Mouse (Mus musculus) megakaryocyte, adult 5-6 weeks (primary cell): ENCODE data around the gene Nt5c2. TPM values are rescaled to one million over a fixed set of nuclear protein-coding genes. Genes with fewer than 3 reads are reported as not detected.
"Not testable (repeated sequence)": the region's sequence is repeated elsewhere in the genome, so short reads cannot be mapped to it uniquely, and the experiment has no call there.

ENCODE experiments used
- ATAC-seq: 2 replicates; pipeline ENCODE4 v1.8.0; 2016; ENCODE audit warnings: mild to moderate bottlenecking, inconsistent platforms; ENCODE audit not compliant: poor library complexity, severe bottlenecking
- total RNA-seq, 2 experiments: library from RNA; stranded (forward) in 1 of 2; stranded (reverse) in 1 of 2; fragments of 153-499, 151-499 nt in 1 of 2; fragments of 221-1000, 200-1000 nt in 1 of 2; gene quantifications; 2 replicates each; pipeline versions ENCODE4 v1.2.3 to v1.2.4; 2015 to 2017

Gene Nt5c2
- total RNA-seq, 2 experiments from 2014 or later: 36.1 to 43.6 TPM

DNA sequence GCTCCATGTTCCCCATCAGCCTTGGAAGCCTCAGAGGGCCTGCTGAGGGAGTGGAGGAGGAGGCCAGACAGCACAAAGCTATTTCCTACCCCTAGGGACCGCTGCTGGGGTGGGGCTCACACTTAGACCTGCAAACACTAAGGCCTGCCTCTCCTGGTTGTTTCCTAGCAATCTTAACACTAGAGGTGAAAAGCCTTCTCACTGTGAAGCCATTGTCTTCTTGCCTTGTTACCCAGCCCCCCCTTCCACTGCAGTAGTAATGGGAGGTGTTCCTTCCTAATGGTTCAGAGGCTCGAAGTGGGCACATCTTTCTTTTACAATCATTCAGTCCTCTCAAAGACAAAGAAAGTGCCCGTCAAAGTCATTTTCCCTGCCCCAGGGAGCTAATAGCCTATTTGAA, 2.9 kb upstream of the Nt5c2 start:
- ATAC-seq: no peak

DNA sequence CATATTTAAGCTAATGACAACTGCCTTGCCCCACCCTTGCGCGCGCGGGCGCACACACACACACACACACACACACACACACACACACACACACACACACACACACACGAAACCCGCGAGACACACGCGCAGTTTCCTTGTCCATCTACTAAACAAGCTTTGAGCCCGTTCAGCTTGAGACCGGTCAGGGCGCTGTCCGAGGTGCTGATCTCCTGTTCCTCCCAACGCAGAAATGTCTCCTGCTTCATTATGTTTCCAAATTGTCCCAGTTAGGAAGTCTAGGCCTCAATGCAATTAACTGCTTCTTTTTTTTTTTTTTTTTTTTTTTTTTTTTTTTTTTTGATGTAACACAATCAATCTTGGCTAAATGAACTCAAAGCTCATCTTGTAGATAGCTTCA, 1.5 kb upstream of the Nt5c2 start:
- ATAC-seq: no peak

DNA sequence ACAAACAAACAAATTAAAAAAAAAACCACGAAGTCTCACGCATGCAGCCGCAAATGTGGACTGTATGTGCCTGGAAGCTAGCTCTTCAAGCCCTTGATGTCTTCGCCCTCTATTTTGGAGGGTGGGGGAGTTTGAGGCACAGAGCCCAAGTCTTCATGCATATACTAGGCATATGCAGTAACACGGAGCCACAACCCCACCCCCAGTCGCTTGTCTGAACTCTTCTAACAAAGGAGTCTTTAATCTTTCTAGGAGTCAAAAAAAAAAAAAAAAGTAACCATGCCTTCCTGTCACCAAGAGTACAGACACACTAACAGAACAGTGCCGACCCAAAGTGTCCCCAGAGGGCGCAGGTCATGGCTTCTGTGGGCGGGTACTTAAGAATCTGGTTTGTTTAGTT, 1.0 kb upstream of the Nt5c2 start:
- ATAC-seq: no peak

DNA sequence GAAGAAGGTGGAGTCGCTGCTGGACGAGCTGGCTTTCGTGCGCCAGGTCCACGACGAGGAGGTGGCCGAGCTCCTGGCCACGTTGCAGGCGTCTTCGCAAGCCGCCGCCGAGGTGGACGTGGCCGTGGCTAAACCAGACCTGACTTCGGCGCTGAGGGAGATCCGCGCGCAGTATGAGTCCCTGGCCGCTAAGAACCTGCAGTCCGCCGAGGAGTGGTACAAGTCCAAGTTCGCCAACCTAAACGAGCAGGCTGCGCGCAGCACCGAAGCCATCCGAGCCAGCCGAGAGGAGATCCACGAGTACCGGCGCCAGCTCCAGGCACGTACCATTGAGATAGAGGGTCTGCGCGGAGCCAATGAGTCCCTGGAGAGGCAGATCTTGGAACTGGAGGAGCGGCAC, 443 bp upstream of the Nt5c2 start:
- no peak for ATAC-seq

DNA sequence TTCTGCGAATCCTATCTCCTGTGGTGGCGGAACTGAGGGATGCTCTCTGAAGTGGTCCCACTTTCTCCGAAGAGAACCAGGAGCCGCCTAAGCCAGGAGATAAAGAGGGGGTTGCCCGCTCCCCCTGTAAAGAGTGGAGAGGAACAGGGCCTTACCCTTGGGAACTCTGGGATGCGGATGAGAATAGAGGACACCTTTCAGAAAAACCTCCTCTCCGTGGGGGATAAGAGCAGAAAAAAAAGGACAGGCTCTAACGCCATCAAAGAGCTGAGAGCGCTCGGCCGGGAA, 850 bp downstream of the Nt5c2 start:
- ATAC-seq: no peak

DNA sequence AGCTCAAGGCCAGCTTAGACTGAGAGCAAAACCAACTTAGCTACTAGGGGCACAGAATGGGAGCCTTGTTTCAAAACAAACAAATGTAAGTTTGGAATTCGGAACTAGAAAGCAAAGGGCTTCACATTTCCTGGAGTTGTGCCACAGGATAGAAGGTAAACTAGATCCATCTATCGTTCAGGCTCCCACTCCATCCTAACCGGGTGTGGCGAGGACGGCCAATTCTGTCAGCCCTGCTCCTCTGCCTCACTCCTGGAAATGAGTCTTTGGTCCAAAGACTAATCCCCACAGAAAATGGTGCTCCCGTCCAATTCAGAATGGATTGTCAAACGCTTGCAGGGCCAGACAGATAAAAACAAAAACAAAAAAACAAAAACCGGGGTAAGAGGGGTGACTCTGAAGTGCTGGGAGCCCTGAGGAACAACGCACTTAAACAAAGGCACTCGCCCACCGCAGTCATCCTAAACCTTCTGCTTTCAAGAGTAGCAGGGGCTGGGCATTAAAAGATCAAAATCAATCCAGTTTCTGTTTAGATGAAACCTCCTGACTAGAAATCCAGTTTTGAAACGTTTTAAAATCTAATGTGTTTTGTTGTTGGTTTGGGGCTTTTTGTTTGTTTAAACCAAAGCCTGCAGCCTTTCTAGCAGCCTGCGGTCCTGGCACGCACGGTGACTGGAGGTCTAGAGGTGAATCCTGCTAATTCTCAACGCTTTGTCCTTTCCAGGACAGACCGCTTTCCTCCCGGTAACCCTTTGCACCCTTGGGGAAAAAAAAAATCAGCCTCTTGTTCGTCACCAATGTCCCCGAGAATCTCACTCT, 1.4 kb downstream of the Nt5c2 start:
- ATAC-seq: no peak

DNA sequence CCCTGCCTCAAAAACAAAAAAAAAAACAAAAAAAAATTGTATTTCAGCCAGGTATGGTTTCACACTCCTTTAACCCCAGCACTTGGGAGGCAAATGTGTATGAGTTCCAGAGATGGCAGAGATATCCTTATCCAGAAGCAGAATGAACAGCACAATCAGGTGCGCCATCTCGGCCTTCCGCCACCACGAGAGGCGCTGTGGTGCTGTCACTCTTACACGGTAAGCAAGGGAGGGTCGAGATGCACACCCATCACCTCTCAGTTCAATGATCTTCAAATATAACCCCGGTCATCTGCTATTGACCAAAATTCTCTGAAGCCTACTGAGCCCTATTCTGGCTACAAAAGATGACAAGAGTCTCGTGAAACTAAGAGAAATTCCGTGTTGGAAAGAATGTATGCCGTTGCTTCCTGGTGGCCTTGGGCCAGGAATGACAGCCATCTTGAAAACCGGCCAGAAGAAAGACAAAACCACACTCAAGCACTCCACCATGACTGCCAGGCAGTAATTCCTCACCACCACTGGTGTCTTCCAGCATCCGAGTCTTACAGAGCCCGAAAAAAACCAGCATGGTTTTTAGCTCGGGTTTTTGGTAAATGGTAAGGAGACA, 2.3 kb downstream of the Nt5c2 start:
- no peak for ATAC-seq

DNA sequence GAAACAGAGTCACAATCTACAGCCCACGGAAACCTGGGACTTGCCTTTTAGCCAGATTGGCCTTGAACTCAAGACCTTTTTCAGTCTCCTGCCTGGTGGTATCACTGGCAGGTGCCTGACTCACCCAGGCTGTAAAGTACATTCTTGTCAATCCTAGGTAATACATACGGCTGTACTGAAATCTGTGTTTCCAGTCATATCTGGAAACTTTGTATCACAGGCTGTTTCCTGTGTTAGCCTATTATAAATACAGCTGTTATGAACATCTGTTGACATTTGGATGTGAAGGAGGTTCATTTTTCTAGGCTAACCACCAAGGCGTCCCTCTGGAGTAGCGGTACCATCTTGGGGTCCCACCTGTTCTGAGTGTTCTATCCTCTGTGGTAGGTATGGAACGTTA, 5.0 kb downstream of the Nt5c2 start:
- ATAC-seq: no peak

DNA sequence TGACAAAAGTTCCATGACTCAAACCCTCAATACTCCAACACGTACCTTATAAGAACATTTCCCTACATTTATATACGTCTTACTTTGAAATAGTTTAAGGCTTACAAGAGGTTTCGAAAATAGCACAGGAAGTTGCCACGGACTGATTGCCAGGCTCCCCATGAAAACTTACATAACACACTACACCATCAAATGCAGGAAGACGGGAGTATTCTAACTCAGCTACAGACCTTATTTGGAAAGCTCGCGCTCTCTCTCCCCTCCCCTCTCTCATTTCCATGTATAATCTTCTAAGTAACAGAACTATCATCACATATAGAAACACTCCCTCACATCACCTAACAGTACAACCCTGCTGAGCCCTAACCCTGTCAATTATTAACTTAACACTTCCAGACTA, 5.5 kb downstream of the Nt5c2 start:
- ATAC-seq: no peak

DNA sequence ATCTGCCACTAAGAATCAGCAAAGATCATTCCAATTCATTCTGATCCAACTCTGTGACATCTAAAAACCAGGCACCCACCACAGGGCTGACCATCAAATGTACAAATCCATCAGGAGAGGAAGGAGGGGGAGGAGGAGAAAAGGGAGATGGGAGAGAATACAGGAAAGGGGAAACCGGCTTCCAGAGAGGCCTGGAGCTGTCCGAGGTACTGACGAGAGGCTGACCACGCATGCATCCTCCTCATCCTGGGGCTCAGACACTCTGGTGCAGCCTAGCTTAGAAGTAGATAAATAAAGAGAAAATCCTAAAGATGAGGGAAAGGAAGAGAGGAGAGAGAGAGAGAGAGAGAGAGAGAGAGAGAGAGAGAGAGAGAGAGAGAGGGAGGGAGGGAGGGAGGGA, 8.6 kb downstream of the Nt5c2 start:
- no peak for ATAC-seq

DNA sequence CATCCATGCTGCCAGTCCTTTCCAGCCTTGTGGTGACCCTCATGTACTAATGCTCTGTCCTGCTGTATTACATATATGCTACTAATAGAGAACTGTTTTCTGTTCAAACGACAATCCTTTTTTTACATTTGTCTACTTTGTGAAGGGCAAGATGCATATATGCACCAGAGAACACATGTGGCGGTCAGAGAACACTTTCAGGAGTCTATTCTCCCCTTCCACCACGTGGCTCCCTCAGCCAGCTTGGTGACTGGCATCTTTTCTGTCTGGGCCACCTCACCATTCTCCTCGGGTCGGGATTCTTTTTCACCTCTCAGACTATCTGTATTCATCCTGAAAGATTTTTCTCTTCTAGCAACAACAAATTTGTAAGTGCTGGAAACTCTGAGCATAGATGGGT, 9.1 kb downstream of the Nt5c2 start:
- ATAC-seq: no peak

DNA sequence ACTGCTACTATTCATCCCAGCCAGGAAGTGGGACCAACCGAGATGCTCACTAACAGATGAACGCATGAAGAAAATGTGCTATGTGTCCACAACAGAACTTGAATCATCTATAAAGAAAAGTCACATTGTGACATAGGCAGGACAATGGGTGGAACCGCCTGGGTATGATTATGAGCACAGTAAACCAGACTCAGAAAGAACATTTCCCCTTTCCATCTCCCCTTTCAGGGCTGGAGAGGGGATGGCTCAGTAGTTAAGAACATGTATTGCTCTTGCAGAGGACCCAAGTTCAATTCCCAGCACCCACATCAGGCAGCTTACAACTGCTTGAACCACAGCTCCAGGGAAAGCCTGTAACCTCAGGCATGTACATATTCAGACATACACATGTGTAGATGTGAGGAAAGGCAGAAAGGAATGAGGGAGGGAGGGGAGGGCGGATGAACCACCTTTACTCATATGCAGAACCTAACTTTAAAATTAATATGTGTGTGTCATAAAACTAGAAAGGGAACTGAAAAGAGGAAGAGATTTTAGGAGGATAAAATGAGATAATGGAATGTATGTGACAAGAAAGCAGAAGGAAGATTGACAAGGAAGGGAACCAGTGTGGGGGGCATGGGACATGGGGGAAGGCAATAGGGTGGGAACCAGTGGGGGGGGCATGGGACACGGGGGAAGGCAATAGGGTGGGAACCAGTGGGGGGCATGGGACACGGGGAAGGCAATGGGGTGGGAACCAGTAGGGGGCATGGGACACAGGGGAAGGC, 11.0 kb downstream of the Nt5c2 start:
- ATAC-seq: peak; percentile 49

DNA sequence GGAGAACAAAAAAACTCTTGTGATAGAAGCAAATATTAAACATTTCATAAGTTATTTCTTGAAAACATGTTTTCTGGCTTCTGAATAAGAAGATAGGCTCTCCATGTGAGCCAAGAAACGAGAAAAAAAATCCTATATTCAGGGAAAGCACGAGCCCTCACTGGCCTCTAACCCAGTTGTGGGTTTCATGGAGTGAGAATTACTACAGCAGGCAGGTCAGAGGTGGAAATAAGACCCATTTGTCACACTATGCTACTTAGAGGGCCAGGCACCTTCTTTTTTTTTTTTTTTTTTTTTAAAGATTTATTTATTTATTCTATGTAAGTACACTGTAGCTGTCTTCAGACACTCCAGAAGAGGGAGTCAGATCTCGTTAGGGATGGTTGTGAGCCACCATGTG, 14.6 kb downstream of the Nt5c2 start:
- ATAC-seq: not testable (repeated sequence)

DNA sequence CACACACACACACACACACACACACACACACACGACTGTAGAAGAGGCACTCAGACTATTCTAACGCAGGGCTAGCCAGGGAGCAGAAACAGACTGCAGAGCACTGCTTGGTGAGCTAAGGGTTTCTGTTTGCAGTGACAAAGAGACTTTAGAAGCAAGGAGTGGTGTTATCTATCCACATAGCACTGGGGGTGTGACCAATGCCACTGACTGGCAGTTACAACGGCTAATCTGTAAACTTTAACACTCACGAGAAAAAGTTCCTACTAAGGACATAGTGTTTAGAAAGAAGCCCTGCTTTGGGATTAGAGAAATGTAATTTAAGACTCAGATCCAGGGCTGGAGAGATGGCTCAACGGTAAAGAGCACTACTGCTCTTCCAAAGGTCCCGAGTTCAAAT, 15.2 kb downstream of the Nt5c2 start:
- ATAC-seq: no peak

DNA sequence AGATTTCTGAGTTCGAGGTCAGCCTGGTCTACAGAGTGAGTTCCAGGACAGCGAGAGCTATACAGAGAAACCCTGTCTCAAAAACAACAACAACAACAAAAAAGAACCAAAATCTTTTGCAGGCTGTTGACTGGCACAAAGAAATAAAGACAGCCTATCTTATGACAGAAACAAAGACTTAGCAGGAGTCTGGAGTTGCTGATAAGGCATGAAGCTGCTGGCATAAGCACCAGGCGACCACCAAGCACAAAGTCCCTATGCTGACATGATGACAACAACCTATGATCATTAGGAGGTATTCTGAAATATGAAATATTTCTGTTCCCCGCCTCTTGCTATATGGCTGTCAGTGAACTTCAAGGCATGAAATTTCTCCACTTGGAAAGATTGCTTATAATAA, 16.0 kb downstream of the Nt5c2 start:
- ATAC-seq: no peak

DNA sequence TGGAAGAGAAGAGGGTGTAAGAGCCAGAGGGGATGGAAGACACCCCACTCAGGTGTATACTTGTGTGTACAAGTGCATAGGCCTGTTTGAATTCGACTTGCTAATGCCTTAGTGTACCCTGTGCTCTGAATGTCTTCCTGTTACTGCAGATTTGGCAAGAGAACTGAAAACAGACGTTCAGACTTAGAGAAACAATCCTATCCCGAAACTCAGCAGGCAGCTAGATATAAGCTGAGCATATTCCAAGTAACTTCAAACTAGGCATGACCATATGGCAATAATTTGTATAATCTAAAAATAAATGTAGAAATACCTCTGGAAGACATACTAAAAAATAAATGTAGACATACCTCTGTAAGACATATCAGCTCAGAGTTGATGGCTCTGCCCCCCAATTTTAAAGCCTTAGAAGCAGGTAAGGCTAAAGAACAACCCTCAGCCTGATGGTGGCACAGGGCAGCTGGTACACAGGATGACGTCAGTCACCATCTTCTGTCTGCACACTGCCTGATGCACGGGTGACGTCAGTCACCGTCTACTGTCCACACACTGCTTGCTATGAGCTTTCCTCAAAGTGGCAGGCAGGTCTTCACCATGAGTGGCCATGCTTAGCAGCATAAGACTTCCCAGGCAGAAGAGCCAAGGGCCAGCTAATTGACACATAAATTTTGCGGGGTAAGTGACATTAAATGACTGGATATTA, 16.6 kb downstream of the Nt5c2 start:
- no peak for ATAC-seq

DNA sequence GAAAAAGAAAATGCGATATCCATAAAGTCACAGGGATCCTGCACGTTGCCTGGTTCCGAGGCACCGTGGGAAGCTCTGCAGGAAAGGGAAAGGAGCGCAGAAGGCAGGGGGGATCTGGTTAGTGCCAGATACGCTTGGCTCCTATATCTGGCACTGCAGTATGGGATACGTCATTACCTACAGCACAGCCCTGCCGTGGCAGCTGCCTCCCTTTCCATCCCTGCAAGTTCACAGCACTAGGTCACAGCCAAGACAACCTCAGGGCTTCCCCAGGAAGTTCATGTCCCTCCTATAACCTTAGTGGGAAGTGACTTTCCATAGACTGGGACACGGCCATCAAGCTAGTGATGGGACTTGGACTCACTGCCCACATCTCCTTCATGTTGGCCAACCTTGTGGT, 18.9 kb downstream of the Nt5c2 start:
- ATAC-seq: no peak

DNA sequence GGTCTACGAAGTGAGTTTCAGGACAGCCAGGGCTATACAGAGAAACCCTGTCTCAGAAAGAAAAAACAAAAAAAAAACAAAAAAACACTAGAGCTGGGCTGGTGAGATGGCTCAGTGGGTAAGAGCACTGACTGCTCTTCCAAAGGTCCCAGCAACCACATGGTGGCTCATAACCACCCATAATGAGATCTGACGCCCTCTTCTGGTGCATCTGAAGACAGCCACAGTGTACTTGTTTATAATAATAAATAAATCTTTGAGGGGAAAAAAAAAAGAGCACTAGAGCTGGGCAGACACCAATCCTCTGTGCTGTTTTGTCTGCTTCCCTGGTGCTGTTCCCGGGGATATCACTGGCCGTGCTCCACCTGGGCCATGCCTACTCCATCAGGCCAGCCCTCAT, 22.6 kb downstream of the Nt5c2 start:
- not testable (repeated sequence) for ATAC-seq

DNA sequence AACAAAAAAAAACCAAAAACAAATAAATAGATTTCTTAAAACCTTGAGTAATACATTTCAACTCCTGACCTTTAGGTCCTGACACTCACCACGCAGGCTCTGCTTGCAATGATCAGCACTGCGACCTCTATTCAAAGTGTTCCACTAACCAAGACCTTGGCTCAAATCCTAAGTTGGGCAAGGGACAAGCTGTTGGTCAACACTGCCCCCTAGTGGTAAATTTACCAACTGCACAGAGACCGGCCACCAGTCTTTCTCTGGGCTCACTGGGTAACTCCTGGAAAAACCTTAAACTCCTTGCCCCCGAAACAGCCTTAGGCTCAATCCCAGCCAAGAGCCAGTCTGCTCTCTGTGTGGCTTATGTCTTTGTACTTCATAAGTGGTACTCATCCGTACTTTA, 23.8 kb downstream of the Nt5c2 start:
- ATAC-seq: peak; percentile 80

DNA sequence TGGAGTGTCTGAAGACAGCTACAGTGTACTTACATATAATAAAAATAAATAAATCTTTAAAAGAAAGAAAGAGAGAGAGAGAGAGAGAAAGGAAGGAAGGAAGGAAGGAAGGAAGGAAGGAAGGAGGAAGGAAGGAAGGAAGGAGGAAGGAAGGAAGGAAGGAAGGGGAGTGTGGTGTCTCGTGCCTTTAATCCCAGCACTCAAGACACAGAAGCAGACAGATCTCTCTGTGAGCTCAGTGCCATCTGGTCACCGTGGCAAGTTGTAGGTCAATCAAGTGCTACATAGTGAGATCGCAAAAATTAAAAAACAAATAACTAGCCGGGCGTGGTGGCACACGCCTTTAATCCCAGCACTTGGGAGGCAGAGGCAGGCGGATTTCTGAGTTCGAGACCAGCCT, 24.3 kb downstream of the Nt5c2 start:
- ATAC-seq: not testable (repeated sequence)

DNA sequence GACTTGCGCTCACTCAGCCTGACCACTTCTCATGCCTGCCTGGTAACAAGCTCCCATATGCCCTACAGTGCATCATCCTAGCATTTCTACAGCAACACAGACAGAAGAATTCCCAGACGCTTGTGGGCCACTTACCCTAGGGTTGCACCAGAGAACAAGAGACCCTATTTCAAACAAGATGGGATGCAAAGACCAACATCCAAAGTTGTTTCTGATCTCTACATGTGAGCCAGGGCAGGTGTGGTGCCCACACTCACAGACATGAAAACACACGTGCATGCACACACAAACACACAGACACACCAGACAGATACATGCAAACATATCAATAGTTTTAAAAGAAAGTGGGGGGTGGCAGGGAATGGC, 24.8 kb downstream of the Nt5c2 start:
- ATAC-seq: no peak
